Mouse (Mus musculus): Measurements from ENCODE around the gene Gon7. TPM values are rescaled to one million over a fixed set of nuclear protein-coding genes. Genes with fewer than 3 reads are reported as not detected.

Gon7 gene
- polyA plus RNA-seq, 1 experiment from 2014 or later, result 29.6 TPM

DNA sequence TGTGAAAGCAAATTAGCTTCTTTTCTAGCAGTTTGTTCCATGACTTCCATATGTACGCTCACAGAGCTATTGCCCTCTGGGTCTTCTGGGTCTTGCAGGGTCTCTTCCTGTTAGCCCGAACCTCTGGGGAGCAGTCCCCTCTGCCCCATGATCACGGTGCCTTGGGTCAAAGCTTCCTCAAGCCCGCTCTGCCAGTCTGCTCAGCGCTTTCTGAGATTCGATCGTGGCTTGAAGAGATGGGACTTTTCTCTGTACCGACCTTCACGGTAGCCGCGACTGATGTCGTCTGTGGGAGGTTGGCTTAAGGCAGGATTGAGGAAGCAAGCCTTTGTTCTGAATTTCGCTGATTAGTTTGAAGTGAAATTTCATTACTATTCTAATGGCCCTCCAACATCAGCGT lies 18.4 kb upstream of the Gon7 start:
- H3K27ac ChIP-seq (ENCODE audit: low read length), result no peak overlapping the region
- no peaks in the 10 kb centered on the region for H3K4me1 ChIP-seq (ENCODE audit: control insufficient read depth, insufficient read depth, low read length)
- H3K27me3 ChIP-seq (ENCODE audit: control insufficient read depth, insufficient read depth, low read length), result no peaks in the 10 kb centered on the region
- no peaks in the 10 kb centered on the region for H3K9me3 ChIP-seq (ENCODE audit: control insufficient read depth, low read depth, low read length)
- peaks cover 47% of the 10 kb centered on the region for H3K36me3 ChIP-seq (ENCODE audit: control insufficient read depth, insufficient read depth, low read length)
- ATAC-seq (ENCODE audit: insufficient number of reproducible peaks, insufficient read depth, low FRiP score, low read depth), result no peak
- no peak overlapping the region for H3K4me2 ChIP-seq (replicated peaks; ENCODE audit: low read depth, low read length)
- H3K4me3 ChIP-seq (ENCODE audit: low read depth, low read length), result no peak overlapping the region
- H3K9ac ChIP-seq (replicated peaks; ENCODE audit: low read depth, low read length), result no peak overlapping the region
- WGBS, result 95% methylated on average over 14 of the region's 14 CpGs

DNA sequence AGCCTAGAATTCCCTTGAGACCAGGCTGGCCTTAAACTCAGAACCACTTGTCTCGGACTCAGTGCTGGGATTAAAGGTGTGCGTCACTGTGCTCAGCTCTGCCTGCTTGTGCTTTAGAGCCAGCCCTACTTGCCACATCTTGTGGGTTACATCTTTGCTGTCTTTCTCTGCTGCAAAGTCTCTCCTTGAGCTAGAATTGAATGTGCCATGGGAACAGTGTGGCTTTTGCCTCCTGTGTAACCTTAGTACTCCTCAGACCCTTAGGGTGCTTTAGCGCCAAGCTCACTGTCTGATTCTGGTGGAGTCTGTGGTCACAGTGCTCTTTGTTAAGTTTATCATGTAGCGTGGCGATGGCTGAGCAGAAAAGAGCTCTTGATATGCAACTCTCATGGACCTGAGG lies 15.1 kb upstream of the Gon7 start:
- no peak for ATAC-seq (ENCODE audit: insufficient number of reproducible peaks, insufficient read depth, low FRiP score, low read depth)
- Histone ChIP-seq H3K4me1 (ENCODE audit: control insufficient read depth, insufficient read depth, low read length) (no peaks in the 10 kb centered on the region), H3K9ac (replicated peaks; ENCODE audit: low read depth, low read length) (no peak overlapping the region), H3K4me3 (ENCODE audit: low read depth, low read length) (no peak overlapping the region), H3K9me3 (ENCODE audit: control insufficient read depth, low read depth, low read length) (no peaks in the 10 kb centered on the region), H3K4me2 (replicated peaks; ENCODE audit: low read depth, low read length) (no peak overlapping the region), H3K27me3 (ENCODE audit: control insufficient read depth, insufficient read depth, low read length) (no peaks in the 10 kb centered on the region), H3K27ac (ENCODE audit: low read length) (no peak overlapping the region), H3K36me3 (ENCODE audit: control insufficient read depth, insufficient read depth, low read length) (peaks cover 76% of the 10 kb centered on the region)
- WGBS, result 96% methylated on average over 5 of the region's 5 CpGs

DNA sequence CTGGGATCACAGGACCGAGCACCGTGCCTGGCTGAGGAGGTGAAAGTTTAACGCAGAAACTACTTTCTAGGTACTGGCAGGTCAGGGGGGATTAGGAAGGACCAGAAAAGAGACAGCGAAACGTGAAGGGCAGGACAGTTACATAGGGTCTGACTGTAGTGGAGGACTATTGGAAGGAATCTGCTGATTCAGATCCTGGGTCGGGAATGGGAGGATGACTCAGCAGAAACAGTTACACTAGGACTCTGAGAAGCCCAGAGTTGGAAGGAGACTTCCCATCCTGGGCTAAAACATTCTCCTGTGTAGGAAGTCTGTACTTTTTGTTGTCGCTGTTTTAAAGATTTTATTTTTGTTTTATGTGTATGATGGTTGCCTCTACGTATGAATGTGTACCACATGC lies 14.0 kb upstream of the Gon7 start:
- Histone ChIP-seq H3K4me1 (ENCODE audit: control insufficient read depth, insufficient read depth, low read length) (no peaks in the 10 kb centered on the region), H3K4me2 (replicated peaks; ENCODE audit: low read depth, low read length) (no peak overlapping the region), H3K4me3 (ENCODE audit: low read depth, low read length) (no peak overlapping the region), H3K27ac (ENCODE audit: low read length) (no peak overlapping the region), H3K27me3 (ENCODE audit: control insufficient read depth, insufficient read depth, low read length) (no peaks in the 10 kb centered on the region), H3K9me3 (ENCODE audit: control insufficient read depth, low read depth, low read length) (no peaks in the 10 kb centered on the region), H3K9ac (replicated peaks; ENCODE audit: low read depth, low read length) (no peak overlapping the region), H3K36me3 (ENCODE audit: control insufficient read depth, insufficient read depth, low read length) (peaks cover 78% of the 10 kb centered on the region)
- WGBS, result 96% methylated on average over 8 of the region's 8 CpGs
- no peak for ATAC-seq (ENCODE audit: insufficient number of reproducible peaks, insufficient read depth, low FRiP score, low read depth)

DNA sequence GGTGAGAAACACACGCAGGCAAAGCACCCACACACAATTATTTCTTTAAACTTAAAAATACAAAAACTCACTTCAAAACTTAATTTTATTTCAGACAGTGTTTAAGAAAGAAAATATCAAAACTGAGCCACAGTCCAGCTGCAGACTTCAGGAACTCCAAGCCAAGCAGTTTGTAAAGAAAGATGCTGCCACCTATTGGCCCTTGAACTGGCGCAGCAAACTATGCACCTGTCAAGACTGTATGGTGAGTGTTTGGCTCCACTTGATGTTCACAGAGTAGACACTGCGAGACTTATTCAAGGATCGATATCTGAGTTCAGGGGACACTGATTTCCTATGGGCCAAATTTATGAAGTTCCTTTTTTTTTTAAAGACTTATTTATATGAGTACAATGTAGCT lies 11.4 kb upstream of the Gon7 start:
- H3K27me3 ChIP-seq (ENCODE audit: control insufficient read depth, insufficient read depth, low read length), result no peaks in the 10 kb centered on the region
- no peaks in the 10 kb centered on the region for H3K9me3 ChIP-seq (ENCODE audit: control insufficient read depth, low read depth, low read length)
- H3K4me3 ChIP-seq (ENCODE audit: low read depth, low read length), result no peak overlapping the region
- H3K4me2 ChIP-seq (replicated peaks; ENCODE audit: low read depth, low read length), result no peak overlapping the region
- ATAC-seq (ENCODE audit: insufficient number of reproducible peaks, insufficient read depth, low FRiP score, low read depth), result no peak
- H3K27ac ChIP-seq (ENCODE audit: low read length), result no peak overlapping the region
- no peaks in the 10 kb centered on the region for H3K4me1 ChIP-seq (ENCODE audit: control insufficient read depth, insufficient read depth, low read length)
- 91% methylated on average over 4 of the region's 4 CpGs for WGBS
- H3K36me3 ChIP-seq (ENCODE audit: control insufficient read depth, insufficient read depth, low read length), result peaks cover 71% of the 10 kb centered on the region
- H3K9ac ChIP-seq (replicated peaks; ENCODE audit: low read depth, low read length), result no peak overlapping the region

DNA sequence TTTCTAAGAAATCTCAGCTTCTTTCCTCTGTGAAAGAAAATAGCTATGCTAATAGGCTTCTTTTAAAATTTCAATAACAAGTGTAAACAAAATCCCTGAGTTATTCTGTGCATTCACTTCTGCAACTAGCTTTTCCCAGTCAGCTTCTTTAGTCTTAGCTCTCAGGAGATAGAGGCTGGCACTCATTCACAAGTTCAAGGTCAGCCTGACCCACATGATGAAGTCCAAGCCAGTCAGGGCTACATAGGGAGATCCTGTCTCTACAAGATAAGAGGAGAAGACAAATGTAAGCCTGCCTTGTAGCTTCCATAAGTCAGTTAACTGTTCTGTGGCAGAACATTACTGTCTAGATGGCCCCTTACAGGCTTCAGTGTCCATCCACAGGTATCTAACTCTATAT lies 6.1 kb upstream of the Gon7 start:
- no peaks in the 10 kb centered on the region for H3K9me3 ChIP-seq (ENCODE audit: control insufficient read depth, low read depth, low read length)
- peaks cover 35% of the 10 kb centered on the region for H3K36me3 ChIP-seq (ENCODE audit: control insufficient read depth, insufficient read depth, low read length)
- H3K27me3 ChIP-seq (ENCODE audit: control insufficient read depth, insufficient read depth, low read length), result no peaks in the 10 kb centered on the region
- H3K4me3 ChIP-seq (ENCODE audit: low read depth, low read length), result no peak overlapping the region
- no peak for ATAC-seq (ENCODE audit: insufficient number of reproducible peaks, insufficient read depth, low FRiP score, low read depth)
- no peak overlapping the region for H3K9ac ChIP-seq (replicated peaks; ENCODE audit: low read depth, low read length)
- peaks cover 9% of the 10 kb centered on the region for H3K4me1 ChIP-seq (ENCODE audit: control insufficient read depth, insufficient read depth, low read length)
- H3K4me2 ChIP-seq (replicated peaks; ENCODE audit: low read depth, low read length), result no peak overlapping the region
- no peak overlapping the region for H3K27ac ChIP-seq (ENCODE audit: low read length)

DNA sequence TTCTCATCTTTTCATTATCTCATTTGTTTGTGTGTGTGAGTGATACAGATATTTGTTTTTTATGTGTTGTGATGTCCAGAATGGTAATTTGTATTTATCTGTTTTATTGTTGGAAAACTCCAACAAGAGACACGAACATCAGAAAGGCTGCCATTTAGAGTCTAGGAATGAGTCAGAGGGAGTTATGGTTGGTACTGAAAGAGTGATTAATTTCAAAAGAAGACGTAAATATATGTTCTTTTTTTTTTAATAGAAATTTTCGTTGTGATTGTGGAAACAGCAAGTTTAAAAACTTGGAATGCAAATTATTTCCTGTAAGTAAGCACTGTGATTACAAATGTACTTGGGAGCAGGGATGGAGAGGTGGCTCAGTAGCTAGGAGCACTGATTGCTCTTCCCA lies 4.1 kb upstream of the Gon7 start:
- H3K9ac ChIP-seq (replicated peaks; ENCODE audit: low read depth, low read length), result no peak overlapping the region
- H3K9me3 ChIP-seq (ENCODE audit: control insufficient read depth, low read depth, low read length), result no peaks in the 10 kb centered on the region
- no peak overlapping the region for H3K4me3 ChIP-seq (ENCODE audit: low read depth, low read length)
- H3K4me1 ChIP-seq (ENCODE audit: control insufficient read depth, insufficient read depth, low read length), result peaks cover 11% of the 10 kb centered on the region
- WGBS, result 83% methylated on average over 3 of the region's 3 CpGs
- no peak overlapping the region for H3K4me2 ChIP-seq (replicated peaks; ENCODE audit: low read depth, low read length)
- H3K36me3 ChIP-seq (ENCODE audit: control insufficient read depth, insufficient read depth, low read length), result peaks cover 18% of the 10 kb centered on the region
- no peak for ATAC-seq (ENCODE audit: insufficient number of reproducible peaks, insufficient read depth, low FRiP score, low read depth)
- no peak overlapping the region for H3K27ac ChIP-seq (ENCODE audit: low read length)
- H3K27me3 ChIP-seq (ENCODE audit: control insufficient read depth, insufficient read depth, low read length), result no peaks in the 10 kb centered on the region

DNA sequence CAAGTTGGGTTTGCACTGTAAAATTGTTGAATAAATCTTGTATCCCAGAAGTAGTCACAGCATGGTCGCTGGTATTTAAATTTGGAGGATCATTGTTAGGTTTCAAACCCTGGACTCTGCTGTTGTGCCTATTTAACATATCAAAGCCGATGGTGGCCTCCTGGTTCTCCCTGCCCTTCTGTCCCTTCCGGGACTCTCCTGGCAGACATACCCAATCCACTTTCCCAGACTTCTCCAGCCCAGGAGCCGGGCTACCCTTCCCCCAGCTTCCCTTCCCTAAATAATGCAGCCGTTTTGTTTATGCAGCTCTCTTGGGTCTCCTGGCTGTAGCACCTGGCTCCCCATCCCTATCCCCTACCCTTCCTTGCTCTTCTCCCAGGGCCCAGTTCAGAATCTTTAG lies 1.3 kb upstream of the Gon7 start:
- ATAC-seq (ENCODE audit: insufficient number of reproducible peaks, insufficient read depth, low FRiP score, low read depth), result no peak
- Histone ChIP-seq H3K4me3 (ENCODE audit: low read depth, low read length) (peak overlapping the region; percentile 92), H3K4me1 (ENCODE audit: control insufficient read depth, insufficient read depth, low read length) (peaks cover 15% of the 10 kb centered on the region), H3K36me3 (ENCODE audit: control insufficient read depth, insufficient read depth, low read length) (peaks cover 4% of the 10 kb centered on the region; the same call in 1 of the 2 replicates), H3K27ac (ENCODE audit: low read length) (no peak overlapping the region), H3K9me3 (ENCODE audit: control insufficient read depth, low read depth, low read length) (no peaks in the 10 kb centered on the region), H3K27me3 (ENCODE audit: control insufficient read depth, insufficient read depth, low read length) (no peaks in the 10 kb centered on the region), H3K4me2 (replicated peaks; ENCODE audit: low read depth, low read length) (peak overlapping the region; percentile 93), H3K9ac (replicated peaks; ENCODE audit: low read depth, low read length) (peak overlapping the region; percentile 76)
- WGBS, result 5% methylated on average over 5 of the region's 5 CpGs

DNA sequence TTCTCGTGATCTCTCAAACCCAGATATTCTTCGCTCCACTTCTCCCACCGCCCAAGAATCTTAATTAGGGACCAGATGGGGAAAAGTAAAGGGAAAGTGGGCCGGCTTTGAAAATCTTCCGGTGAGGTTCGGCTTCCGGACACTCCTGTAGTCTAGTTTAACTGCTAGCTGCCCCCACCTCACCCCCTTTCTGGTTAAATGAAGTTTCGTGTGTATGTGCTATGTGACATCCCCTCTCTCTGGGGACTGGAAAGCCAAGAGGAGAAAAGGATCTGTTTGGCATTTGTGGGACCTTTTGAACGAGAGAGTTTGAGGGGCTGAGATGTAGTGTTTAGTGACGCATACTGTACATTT lies 777 bp upstream of the Gon7 start, which contains the start of gene Gm20604:
Gm20604 (minus strand) TSS at position 270 of the 354 bp plus-strand sequence.
- no peaks in the 10 kb centered on the region for H3K27me3 ChIP-seq (ENCODE audit: control insufficient read depth, insufficient read depth, low read length)
- peak within 1 kb of the TSS; percentile 93 for H3K4me2 ChIP-seq (replicated peaks; ENCODE audit: low read depth, low read length)
- H3K27ac ChIP-seq (ENCODE audit: low read length), result peak within 1 kb of the TSS; percentile 84
- WGBS, result 1% methylated on average over 10 of the region's 10 CpGs
- H3K4me1 ChIP-seq (ENCODE audit: control insufficient read depth, insufficient read depth, low read length), result peaks cover 15% of the 10 kb centered on the region
- no peaks in the 10 kb centered on the region for H3K9me3 ChIP-seq (ENCODE audit: control insufficient read depth, low read depth, low read length)
- H3K36me3 ChIP-seq (ENCODE audit: control insufficient read depth, insufficient read depth, low read length), result peaks cover 4% of the 10 kb centered on the region; the same call in 1 of the 2 replicates
- ATAC-seq (ENCODE audit: insufficient number of reproducible peaks, insufficient read depth, low FRiP score, low read depth), result no peak
- H3K9ac ChIP-seq (replicated peaks; ENCODE audit: low read depth, low read length), result peak within 1 kb of the TSS; percentile 76
- peak within 1 kb of the TSS; percentile 92 for H3K4me3 ChIP-seq (ENCODE audit: low read depth, low read length)

DNA sequence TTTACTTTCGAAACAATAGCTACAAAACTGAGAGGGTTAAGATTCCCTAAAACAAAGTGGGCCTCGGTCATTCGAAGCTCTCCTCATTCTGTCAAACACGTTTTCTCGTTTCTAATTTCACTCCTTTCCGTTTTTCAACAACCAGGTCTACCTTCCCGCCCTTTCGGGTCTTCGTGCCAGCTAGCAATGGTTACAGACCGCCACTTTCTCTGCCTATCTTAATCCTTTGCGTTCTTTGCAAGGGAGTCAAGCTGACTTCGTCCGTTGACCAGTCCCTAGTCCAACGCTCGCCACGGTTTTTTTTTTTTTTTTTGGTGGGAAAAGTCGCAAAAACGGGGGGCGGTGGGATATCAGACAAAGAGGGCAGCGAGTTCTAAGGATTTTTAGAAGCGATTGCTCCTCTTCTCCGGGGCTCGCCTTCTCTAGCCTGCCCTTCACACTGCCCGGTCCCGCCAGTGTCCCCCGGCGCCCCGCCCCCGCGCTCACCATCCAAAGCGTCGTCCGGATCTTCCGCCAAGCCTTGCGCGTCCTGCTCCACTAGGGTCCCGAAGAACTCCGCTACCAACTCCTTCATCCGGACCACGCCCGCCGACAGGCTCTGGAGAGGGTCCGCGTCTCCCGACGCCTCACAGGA lies 431 bp downstream of the Gon7 start:
- peak; percentile 84 for ATAC-seq (ENCODE audit: insufficient number of reproducible peaks, insufficient read depth, low FRiP score, low read depth)
- Histone ChIP-seq H3K9ac (replicated peaks; ENCODE audit: low read depth, low read length) (peak overlapping the region; percentile 43), H3K36me3 (ENCODE audit: control insufficient read depth, insufficient read depth, low read length) (no peaks in the 10 kb centered on the region; the same call in 1 of the 2 replicates), H3K9me3 (ENCODE audit: control insufficient read depth, low read depth, low read length) (no peaks in the 10 kb centered on the region), H3K4me2 (replicated peaks; ENCODE audit: low read depth, low read length) (peak overlapping the region; percentile 56), H3K27ac (ENCODE audit: low read length) (peak overlapping the region; percentile 84), H3K4me1 (ENCODE audit: control insufficient read depth, insufficient read depth, low read length) (peaks cover 15% of the 10 kb centered on the region), H3K4me3 (ENCODE audit: low read depth, low read length) (peak overlapping the region; percentile 92), H3K27me3 (ENCODE audit: control insufficient read depth, insufficient read depth, low read length) (no peaks in the 10 kb centered on the region)
- WGBS, result under 1% methylated on average over 46 of the region's 46 CpGs

Data from stomach, embryonic 14.5 days (tissue).